Mouse (Mus musculus) heart, adult 11 months (tissue): ENCODE results near the gene Nfib.

Experiments used
- DNase-seq: peaks from one replicate; pipeline ENCODE4 v3.0.0; 2022

Gene Nfib

GRCm38 (mm10) chr4:82455617-82456322 is 249.8 kb downstream of the Nfib start:
- DNase-seq, result peak; percentile 82

DNA sequence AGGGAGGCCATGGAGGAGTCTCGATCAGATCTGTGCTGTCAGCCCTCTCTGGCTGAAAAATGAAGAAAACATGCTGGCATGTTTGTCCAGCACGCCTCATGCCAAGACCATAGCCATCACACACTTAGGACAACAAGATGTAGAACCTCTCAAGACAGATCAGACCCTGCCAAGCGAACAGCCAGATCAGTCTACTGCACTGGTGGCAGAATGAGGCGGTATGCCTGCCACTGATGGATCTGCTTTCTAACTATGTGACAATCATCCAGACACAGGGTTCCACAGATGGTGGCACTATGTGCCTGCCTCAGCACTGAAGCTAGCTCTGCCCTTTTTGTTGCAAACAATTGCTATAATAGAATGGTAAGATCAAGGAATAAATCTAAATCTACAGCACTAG is 250.6 kb downstream of the Nfib start:
- DNase-seq, result peak; percentile 83

DNA sequence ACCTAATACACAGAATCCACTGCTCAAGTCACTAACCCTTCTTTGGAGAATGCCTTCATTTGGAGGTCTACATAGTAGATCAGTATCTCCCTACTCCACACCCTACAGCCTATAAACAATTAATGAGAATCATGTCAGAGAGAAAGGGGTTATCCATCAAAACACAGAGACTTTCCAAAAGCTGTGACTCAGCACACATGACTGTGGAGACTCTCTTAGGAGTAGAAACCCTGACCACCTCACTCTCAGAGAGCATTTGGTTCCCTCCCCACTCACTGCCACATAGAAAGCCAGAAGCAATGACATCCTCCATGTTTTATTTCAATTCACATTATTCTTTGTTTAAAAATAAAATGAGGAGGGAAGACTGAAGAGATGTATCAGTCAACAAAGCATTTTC is 252.2 kb downstream of the Nfib start:
- peak; percentile 55 for DNase-seq

GRCm38 (mm10) chr4:82452905-82453304 is 252.6 kb downstream of the Nfib start:
- DNase-seq, result no peak

DNA sequence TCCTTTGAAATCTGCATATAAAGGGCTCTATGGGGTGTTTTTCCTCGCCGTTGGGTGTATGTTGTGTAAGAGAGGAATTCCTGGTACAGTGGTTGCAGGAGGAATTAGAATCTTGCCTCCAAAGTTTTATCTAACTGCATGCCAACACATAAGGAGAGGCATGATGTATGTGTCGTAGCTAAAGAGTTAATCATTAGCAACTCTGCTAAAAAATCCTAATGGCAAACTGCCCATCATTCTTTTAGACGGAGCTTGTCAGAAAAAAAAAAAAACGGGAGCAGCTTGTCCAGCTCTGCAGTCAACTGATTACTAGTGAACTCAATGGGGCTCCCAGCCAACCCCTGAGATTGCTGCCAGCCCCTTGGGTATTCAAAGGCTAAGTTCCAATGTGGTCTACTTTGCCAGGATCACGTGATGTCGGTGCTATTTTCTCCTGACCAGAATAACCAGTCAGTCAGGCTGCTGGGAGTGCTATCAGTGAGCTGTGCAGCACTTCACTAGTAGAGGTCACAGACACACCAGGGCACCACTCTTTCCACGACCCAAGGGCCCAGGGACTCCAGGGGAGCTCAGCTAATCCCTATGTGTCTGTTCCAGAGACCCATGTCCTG is 258.4 kb downstream of the Nfib start:
- DNase-seq, result peak; percentile 99

GRCm38 (mm10) chr4:82444078-82444477 is 261.5 kb downstream of the Nfib start:
- no peak for DNase-seq

GRCm38 (mm10) chr4:82443441-82443840 is 262.1 kb downstream of the Nfib start:
- DNase-seq, result peak; percentile 89

DNA sequence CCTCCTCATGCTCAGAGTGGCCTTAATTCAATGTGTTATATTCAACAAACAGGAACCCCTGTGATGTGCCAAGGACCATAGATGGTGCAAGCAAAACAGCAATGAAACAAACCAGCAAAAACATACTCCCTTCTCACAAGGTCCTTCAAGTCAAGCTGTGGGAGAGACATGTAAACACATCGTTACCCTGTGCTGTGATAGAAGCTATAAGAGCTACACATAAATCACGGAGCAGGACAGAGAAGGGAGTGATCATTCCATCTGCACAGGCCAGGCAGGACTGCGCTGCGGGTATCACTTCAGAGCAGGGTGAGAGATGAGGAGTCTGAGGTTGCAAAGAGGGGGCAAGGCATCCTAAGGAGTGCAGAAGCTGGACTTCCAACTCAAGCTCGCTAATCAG is 262.5 kb downstream of the Nfib start:
- DNase-seq, result peak; percentile 74

DNA sequence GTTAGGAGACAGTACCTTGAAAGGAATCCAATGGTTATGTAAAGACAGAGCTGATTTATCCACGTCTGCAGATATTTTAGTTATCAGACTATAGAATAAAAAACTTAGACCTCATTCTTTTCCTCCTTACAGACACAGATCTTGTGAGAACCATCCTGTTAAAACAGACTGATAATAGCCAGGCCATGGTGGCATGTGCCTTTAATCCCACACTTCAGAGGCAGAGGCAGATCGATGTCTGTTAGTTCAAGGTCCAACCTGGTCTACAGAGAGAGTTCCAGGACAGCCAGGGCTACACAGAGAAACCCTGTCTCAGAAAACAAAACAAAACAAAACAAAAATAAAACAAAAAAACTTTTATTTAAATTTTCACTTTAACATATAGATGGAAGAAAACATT is 264.9 kb downstream of the Nfib start:
- peak; percentile 57 for DNase-seq

DNA sequence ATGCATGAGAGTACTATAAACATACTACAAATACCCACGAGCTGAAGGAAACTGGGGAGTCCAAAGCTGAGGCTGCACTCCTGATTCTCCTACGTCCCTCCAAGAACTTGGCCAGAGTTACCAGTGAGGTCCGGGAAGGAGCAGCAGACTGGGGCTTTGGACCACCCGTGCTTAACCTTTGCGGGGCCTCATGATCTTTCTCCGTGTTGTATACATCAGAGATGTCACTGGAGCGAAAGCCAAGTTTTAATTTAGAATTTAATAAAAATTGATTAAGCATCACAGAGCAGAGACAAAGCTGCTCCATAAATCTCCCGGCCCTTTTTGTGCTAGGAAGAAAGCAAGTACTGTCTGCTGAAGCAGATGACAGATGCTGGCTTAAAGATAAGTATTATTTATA is 265.7 kb downstream of the Nfib start:
- DNase-seq, result peak; percentile 79

DNA sequence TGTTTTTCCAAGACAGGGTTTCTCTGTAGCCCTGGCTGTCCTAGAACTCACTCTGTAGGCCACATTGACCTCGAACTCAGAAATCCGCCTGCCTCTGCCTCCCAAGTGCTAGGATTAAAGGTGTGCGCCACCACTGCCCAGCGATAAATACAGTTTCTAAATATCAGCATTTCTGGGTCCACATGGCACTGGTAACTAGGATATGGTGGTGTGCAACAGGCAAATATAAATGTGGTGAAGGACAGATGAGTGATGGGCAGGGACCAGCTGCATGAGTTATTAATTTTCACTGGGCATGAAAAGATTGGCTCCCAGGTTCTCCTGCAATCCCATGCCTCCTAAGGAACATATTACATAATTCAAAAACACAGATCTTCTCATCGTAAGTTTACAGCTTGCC is 266.9 kb downstream of the Nfib start:
- DNase-seq, result peak; percentile 64

GRCm38 (mm10) chr4:82437533-82438318 is 267.8 kb downstream of the Nfib start:
- peak; percentile 91 for DNase-seq

GRCm38 (mm10) chr4:82436656-82437055 is 268.9 kb downstream of the Nfib start:
- peak; percentile 78 for DNase-seq

DNA sequence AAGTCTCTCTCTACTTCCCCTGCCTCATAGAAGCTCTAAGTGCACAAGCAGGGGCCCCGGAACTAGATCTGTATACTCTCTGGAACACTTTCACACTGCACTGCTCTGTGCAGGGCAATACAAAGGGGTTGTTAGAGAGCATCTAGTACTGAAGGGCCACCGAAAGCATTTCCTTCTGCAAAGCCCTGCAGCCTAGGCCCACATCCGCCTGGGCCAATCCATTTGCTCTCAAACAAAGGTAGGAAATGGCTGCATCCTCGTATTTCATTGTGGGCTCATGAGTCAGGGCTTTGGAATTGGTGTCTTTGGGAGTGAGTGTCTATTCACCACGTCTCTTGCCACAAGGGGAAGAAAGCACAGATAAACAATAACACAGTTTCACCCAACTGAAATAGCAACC is 269.8 kb downstream of the Nfib start:
- DNase-seq, result peak; percentile 99

- peak; percentile 92 for DNase-seq
Observed at GRCm38 (mm10) chr4:82433926-82434705, 271.4 kb downstream of the Nfib start.

DNA sequence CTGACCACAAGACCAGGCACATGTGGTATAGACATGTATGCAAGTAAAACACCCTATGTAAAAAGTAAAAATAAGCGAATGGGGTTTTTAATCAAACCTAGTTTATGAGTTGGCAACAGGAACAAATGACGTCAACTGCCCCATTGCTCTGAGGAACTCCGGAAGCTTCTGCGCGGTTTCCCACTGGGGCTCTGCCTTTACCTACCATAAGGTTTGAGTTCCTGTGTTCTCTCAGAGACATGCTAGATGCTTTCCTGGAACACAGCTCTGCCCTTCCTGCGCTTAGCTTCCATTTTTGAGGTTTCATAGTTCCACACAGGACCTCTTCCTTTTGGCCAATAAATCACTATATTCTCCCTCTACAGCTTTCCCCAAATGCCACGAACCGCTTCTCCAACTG is 273.7 kb downstream of the Nfib start:
- peak; percentile 94 for DNase-seq

- peak; percentile 77 for DNase-seq
Observed at GRCm38 (mm10) chr4:82430802-82431201, 274.7 kb downstream of the Nfib start.

DNA sequence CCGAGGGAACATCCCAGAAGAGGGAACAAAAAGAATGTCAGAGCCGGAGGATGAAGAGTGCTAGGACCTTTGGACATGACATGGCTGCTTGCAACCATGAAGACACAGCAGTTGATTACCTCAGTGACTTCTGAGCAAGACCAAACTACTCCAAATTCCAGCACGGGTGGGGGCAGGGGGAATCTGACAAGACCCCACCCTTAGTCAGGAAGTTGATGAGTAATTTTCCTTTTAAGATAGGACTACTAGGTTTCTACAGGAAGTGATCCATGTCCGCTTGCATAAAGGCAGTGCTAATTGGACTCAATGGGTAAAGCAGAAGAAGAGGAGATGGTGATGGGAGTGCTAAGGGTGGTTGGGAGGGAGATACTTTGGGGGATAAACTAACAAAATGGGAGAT is 279.3 kb downstream of the Nfib start:
- peak; percentile 95 for DNase-seq

GRCm38 (mm10) chr4:82418241-82418640 is 287.3 kb downstream of the Nfib start:
- DNase-seq, result peak; percentile 87

DNA sequence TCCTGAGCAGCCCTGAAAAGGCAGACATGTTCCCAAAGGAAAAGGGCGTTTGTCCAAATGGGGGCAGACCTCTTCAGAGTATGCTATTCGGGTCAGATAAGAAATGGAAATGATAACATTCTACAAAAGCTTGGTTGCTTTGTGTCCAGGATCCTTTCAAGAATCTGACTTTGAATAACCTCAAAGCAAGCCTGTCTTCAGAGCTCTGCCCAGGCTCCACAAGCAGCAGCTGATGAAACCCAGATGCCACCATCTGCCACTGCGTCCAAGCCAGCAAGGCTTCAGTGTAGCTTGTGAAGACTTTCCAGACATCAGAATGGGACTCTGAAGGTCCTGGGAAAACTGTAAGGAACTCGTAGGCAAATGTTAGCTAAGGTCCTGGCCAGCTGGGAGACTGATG is 289.7 kb downstream of the Nfib start:
- peak; percentile 94 for DNase-seq

DNA sequence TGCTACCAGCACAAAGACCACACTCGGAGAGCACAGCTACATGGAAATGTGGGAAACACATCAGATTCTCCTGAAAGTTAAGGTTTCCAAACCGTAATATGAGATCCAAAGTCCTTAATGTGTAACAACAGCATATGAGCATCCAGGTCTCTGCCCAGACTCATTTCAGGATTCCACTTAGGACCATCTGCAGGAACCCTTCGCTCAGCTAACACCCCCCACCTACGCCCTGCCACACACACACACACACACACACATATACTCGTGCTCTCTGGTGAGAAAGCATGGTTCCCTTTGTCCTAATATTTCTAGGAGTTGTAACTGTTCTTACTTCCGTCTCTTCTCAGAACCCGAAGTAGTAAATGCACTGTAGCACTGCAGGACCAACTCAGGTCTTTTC is 292.9 kb downstream of the Nfib start:
- peak; percentile 85 for DNase-seq

DNA sequence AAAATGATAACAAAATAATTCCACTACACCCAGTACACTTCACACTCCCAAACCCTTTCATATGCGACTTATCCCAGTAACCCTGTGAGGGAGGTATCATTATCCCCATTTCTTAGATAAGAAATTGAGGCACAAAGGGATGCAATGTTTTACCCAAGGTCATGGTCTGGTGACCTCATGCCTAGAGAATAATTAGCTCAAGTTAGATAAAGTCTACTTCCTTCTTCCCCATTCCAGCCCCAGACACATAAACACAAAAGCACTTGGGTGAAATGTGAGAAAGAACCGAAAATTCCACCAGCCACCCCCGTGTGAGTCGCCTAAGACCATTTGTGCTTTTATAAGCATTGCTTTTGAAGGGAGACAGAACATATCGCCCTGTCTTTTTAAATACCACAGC is 293.6 kb downstream of the Nfib start:
- DNase-seq, result peak; percentile 83
